Mouse (Mus musculus) ES-Bruce4 (cell line): Measurements from ENCODE around the gene A3galt2.

Experiments used
- CTCF ChIP-seq: IDR thresholded peaks from one replicate; pipeline ENCODE4 v1.8.1; 2011; ENCODE audit warnings: low read depth, low read length
- EP300 ChIP-seq: IDR thresholded peaks from 2 replicates; pipeline ENCODE4 v1.6.1; 2011; ENCODE audit warnings: low read depth, low read length; ENCODE audit not compliant: insufficient read depth
- POLR2A ChIP-seq: IDR thresholded peaks from one replicate; pipeline ENCODE4 v1.8.1; 2011; ENCODE audit warnings: low read length; ENCODE audit not compliant: insufficient read depth

- TF ChIP-seq CTCF (no peak), POLR2A (no peak), EP300 (no peak)
These were observed 43.0 kb upstream of the A3galt2 start for GRCm38 (mm10) chr4:128712136-128712655.
